ENCODE assay signal across 20 mouse cellular contexts in the genomic region with DNA sequence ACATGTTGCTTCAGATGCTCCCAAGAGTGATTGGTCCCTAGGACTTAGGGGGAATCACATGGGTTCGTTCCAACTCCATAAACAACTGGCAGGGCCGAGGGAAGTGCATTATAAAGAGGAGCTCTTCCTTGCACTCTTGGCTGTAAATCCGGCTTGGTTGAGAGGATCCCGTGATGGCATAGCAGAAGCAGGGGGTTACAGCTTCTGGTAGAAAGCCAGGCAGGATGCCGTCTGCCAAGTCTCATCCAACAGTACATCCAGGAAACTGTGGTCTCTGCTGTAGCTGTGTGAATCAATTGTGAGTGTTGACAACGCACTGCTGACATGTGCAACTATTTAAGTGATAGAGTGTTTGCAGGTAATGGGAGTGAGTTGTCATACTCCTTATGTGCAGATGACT.
DNase-seq lines count a peak whose midpoint lies in the region; ATAC-seq and TF ChIP-seq lines count a peak whose summit lies in the region.
"Had no signal": no experiment of that assay in that cellular context is flagged by ENCODE, and none has a peak within 500 bp of the region (broad histone marks: within the 10 kb centered on the region; RNA-seq: fewer than 3 reads in every experiment).

No protein-coding gene starts in this region.

- intact Hi-C loops in left cerebral cortex, postnatal 4 days (cut with DNase I), result no loop called here
- intact Hi-C loops in left cerebral cortex, adult 2 months (cut with DNase I), result no loop called here

- H3K4me2 ChIP-seq in forebrain, embryonic 16.5 days (ENCODE audit: low read length), result no peak overlapping the region
- no peak overlapping the region for H3K4me2 ChIP-seq in forebrain, embryonic 15.5 days (replicated peaks)
- H3K4me2 ChIP-seq: embryonic facial prominence, embryonic 15.5 days; heart, embryonic 12.5 days; intestine, embryonic 15.5 days had no signal

- H3K4me1 ChIP-seq in forebrain, embryonic 16.5 days (replicated peaks; ENCODE audit: control insufficient read depth, insufficient read depth, low read length), result peaks cover 3% of the 10 kb centered on the region; the same call in 1 of the 2 replicates
- 0 out of 2 replicates have a peak, but pooled peaks cover 6% of the 10 kb centered on the region for H3K4me1 ChIP-seq in forebrain, embryonic 15.5 days
- H3K4me1 ChIP-seq: embryonic facial prominence, embryonic 15.5 days; heart, embryonic 12.5 days; intestine, embryonic 15.5 days had no signal

- TF ChIP-seq CTCF in left cerebral cortex, adult 2 months (IDR thresholded peaks at IDR 0.05), result no peak

- peak; percentile 74 to 78 for DNase-seq in cerebellum, postnatal 10 days
- no peak for DNase-seq in cerebellum, adult 18-20 months
- peak; percentile 66 for DNase-seq in left cerebral cortex, postnatal 4 days
- no peak for DNase-seq in left cerebral cortex, adult 2 months (ENCODE audit: extremely low spot score in 1 of 2, low spot score in 2 of 2)
- peak; percentile 79 for DNase-seq in 3T3-L1 (ENCODE audit: low read depth, low spot score)
- DNase-seq in spleen, adult 18-20 months, result no peak
- DNase-seq: adrenal gland, adult 2 months; adrenal gland, postnatal 36 days; cerebellum, adult 11 months; cerebellum, adult 9-11 months; embryo, embryonic 11 days; gastrocnemius, adult 2 months; gastrocnemius, postnatal 25 days; kidney, adult 18-20 months had no signal

- H3K4me3 ChIP-seq in forebrain, embryonic 16.5 days (replicated peaks; ENCODE audit: low read length), result no peak overlapping the region
- no peak overlapping the region for H3K4me3 ChIP-seq in forebrain, embryonic 15.5 days
- H3K4me3 ChIP-seq in left cerebral cortex, adult 2 months, result no peak overlapping the region
- H3K4me3 ChIP-seq: embryonic facial prominence, embryonic 15.5 days; erythroblast, embryonic 14.5 days; gastrocnemius, adult 2 months; heart, embryonic 12.5 days; intestine, embryonic 15.5 days had no signal

- peak; percentile 41; the same call in 1 of the 2 replicates for ATAC-seq in forebrain, embryonic 16.5 days
- ATAC-seq in forebrain, embryonic 15.5 days (replicated peaks), result no peak
- ATAC-seq: intestine, embryonic 15.5 days had no signal

- no peak overlapping the region for H3K27ac ChIP-seq in forebrain, embryonic 16.5 days (ENCODE audit: low read length)
- no peak overlapping the region for H3K27ac ChIP-seq in forebrain, embryonic 15.5 days (replicated peaks)
- H3K27ac ChIP-seq in left cerebral cortex, adult 2 months, result no peak overlapping the region
- H3K27ac ChIP-seq: embryonic facial prominence, embryonic 15.5 days; gastrocnemius, adult 2 months; intestine, embryonic 15.5 days had no signal

- no peaks in the 10 kb centered on the region for H3K27me3 ChIP-seq in forebrain, embryonic 16.5 days (replicated peaks; ENCODE audit: control insufficient read depth, insufficient read depth, low read length)
- no peaks in the 10 kb centered on the region for H3K27me3 ChIP-seq in forebrain, embryonic 15.5 days
- H3K27me3 ChIP-seq: embryonic facial prominence, embryonic 15.5 days; heart, embryonic 12.5 days; intestine, embryonic 15.5 days had no signal

- no peak overlapping the region for H3K9ac ChIP-seq in forebrain, embryonic 16.5 days (replicated peaks; ENCODE audit: low read depth, low read length)
- H3K9ac ChIP-seq in forebrain, embryonic 15.5 days (replicated peaks), result no peak overlapping the region
- H3K9ac ChIP-seq: embryonic facial prominence, embryonic 15.5 days; heart, embryonic 12.5 days; intestine, embryonic 15.5 days had no signal

- H3K9me3 ChIP-seq in forebrain, embryonic 16.5 days (ENCODE audit: control insufficient read depth, low read length), result no peaks in the 10 kb centered on the region
- no peaks in the 10 kb centered on the region for H3K9me3 ChIP-seq in forebrain, embryonic 15.5 days
- H3K9me3 ChIP-seq: embryonic facial prominence, embryonic 15.5 days; heart, embryonic 12.5 days; intestine, embryonic 15.5 days had no signal

- 60% methylated on average over 6 of the region's 6 CpGs for WGBS in forebrain, embryonic 16.5 days
- WGBS in forebrain, embryonic 15.5 days, result 69% methylated on average over 6 of the region's 6 CpGs

- no peaks in the 10 kb centered on the region for H3K36me3 ChIP-seq in forebrain, embryonic 16.5 days (ENCODE audit: control insufficient read depth, insufficient read depth)
- no peaks in the 10 kb centered on the region for H3K36me3 ChIP-seq in forebrain, embryonic 15.5 days
- H3K36me3 ChIP-seq: embryonic facial prominence, embryonic 15.5 days; heart, embryonic 12.5 days; intestine, embryonic 15.5 days had no signal

Comparison
In these comparisons a context has a peak if more than half of its experiments do, and no peak if none do; other contexts are left out.
1. DNase-seq: peak in cerebellum, postnatal 10 days (2 of 2), left cerebral cortex, postnatal 4 days (single experiment) and 3T3-L1 (single experiment); none in cerebellum, adult 18-20 months (0 of 2), left cerebral cortex, adult 2 months (0 of 2) and spleen, adult 18-20 months (0 of 2).